Mouse (Mus musculus): ENCODE results near the gene Agap2.
A peak's percentile ranks its signal among the peaks of the same experiment; 100 is the strongest.
"Not testable (repeated sequence)": the region's sequence is repeated elsewhere in the genome, so short reads cannot be mapped to it uniquely, and the experiment has no call there.

Gene Agap2

DNA sequence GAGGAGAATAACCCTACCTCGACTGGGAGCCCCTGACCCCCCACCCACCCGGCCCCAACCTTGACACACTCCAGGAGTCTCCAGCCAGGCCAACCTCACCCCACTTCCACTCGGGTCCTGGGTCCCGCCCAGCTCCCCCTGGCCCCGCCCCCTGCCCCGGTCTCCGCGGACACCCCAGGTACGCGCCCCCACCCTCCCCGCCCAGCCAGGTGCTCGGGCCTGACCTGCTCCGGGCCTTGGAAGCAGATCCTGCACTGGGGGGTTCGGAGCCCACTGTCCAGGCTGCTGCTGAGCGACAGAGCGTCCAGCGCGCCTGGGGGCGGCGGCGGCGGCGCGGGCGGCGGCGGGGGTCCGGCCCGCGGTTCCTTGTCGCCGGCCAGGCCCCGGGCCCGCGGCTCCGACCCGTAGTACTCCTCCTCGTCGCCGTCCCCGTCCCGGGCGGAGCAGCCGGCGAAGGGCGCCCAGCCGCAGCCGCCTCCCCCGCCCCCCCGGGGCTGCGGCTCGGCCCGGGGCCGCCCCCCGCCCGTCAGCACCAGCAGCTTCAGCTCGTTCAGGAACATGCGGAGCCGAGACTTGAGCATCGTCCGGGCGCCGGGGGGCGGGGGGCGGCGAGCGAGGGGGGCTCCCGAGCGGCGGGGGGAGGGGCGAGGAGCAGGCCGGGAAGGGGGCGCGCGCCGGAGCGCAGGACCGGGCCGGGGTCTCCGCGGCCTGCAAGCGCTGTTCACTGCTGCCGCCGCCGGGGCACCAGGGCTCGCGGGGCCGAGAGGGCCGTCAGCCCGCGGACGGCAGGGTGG, 15.7 kb upstream of the Agap2 start:
- DNase-seq (ENCODE audit: low spot score), result peak; percentile 40

DNA sequence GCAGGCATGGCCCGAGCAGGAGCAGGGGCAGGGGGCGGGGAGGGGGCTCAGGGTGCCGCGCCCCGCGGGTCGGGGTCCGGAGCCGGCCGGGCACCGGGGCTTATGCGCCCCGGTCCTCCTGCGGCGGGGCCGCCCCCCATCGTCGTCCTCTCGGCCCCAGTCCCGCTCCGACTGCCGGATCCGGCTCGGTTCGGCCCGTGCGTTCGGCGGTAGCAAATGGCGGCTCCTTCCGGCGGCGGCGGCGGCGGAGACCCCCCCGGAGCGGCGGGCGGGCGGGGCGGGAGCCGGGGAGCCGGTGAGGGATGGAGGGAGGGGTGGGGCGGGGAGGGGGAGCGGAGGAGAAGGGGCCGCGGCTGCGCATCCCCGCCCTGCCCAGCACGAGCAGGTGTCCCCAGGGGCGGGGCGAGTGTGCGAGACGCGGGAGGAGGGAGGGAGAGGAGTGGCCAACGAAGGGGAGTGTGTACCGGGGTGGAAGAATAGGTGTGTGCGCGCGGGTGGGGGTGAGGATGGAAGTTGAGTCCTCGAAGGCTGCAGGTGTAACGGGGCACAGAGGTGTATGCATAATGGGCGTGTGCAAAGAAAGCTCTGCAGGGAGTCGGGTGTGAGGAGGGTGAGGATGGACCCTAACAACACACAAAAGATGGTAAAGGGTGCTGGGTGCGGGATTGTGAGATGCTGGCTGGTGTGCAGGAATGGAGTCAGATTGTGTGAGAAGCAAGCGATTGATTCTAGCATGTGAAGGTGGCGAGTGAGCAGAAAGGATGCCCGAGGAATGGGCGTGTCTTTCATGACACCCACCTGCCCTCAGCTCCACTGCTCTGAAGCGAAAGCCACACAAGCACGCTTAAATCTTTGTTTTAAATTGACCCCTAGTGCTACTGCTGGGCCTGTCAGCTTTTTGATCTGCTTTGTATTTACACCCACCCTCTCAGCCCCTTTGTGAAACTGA, 14.8 kb upstream of the Agap2 start, which contains the start of gene March9:
March9 (minus strand) TSS at position 217 of the 949 bp plus-strand sequence.
- peak; percentile 81 for DNase-seq (ENCODE audit: low spot score)

DNA sequence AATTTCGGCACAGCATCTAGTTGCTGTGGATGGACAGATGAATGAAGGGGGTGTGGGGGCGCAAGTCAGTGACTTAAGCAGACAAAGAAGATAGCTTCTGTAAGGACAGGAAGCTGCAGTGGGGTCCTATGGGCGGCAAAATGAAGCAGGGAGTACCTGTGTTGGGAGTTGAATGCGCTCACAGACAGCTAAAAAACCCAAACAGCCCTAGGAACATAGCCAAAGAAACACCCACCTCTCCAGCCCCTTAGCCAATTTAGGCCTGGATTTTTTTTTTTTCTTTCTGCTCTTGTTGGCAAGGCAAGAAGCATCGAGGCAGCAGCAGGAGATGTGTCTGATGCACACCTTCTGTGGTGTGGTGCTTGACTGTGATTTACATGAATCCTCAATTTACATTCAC, 14.0 kb upstream of the Agap2 start:
- DNase-seq (ENCODE audit: low spot score), result no peak

- DNase-seq (ENCODE audit: low spot score), result no peak
Measured at GRCm38 (mm10) chr10:127061513-127061912, 13.6 kb upstream of the Agap2 start.

- not testable (repeated sequence) for DNase-seq (ENCODE audit: low spot score)
Measured at GRCm38 (mm10) chr10:127062101-127062500, 13.0 kb upstream of the Agap2 start.

DNA sequence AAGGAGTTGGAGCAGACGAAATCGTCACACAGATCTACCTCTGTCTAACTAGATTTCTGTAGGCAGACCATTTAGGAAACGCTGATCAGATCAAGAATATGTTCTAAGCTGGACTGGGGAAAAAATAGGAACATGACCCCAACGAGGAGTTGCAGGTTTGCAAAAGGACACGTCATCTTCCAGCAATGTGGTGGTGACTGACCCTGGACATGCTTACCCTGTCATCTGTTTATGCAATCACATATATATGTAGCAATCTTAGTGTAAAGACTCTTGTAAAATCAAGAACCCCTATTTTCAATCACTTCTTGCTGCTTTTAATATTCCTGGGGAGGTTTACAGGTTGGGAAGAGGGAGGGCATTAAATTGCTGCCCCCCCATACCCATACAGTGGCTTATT, 12.6 kb upstream of the Agap2 start:
- no peak for DNase-seq (ENCODE audit: low spot score)

DNA sequence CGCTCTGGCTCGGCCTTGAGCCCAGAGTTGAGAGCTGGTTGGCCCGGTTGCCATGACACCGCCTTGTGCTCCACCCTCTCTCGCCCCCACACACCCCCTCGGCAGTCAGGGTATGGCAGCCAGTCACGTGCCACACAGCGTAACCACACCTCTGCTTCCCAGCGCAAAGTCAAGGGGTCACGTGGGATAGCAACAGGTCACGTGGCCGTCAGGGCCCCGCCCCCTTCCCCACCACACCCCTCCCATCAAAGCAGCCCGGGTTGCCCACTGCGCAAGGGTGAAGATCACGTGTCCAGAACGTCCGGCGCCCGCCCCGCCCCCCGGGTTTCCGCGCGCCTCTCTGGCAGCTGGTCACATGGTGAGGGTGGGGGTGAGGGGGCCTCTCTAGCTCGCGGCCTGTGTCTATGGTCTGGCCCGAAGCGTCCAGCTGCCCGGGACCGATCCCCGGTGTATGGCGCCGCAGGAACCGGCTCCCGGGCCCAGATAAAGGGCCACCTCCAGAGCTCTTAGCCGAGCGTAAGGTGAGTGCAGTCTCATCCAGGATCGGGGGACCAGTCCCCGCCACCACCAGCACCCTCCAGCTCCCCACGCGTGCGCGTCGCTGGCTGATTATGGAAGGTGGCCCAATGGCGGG, 11.7 kb upstream of the Agap2 start, which contains the start of gene Cdk4:
Cdk4 (plus strand) TSS at position 296 of the 634 bp plus-strand sequence.
- DNase-seq (ENCODE audit: low spot score), result peak; percentile 99

DNA sequence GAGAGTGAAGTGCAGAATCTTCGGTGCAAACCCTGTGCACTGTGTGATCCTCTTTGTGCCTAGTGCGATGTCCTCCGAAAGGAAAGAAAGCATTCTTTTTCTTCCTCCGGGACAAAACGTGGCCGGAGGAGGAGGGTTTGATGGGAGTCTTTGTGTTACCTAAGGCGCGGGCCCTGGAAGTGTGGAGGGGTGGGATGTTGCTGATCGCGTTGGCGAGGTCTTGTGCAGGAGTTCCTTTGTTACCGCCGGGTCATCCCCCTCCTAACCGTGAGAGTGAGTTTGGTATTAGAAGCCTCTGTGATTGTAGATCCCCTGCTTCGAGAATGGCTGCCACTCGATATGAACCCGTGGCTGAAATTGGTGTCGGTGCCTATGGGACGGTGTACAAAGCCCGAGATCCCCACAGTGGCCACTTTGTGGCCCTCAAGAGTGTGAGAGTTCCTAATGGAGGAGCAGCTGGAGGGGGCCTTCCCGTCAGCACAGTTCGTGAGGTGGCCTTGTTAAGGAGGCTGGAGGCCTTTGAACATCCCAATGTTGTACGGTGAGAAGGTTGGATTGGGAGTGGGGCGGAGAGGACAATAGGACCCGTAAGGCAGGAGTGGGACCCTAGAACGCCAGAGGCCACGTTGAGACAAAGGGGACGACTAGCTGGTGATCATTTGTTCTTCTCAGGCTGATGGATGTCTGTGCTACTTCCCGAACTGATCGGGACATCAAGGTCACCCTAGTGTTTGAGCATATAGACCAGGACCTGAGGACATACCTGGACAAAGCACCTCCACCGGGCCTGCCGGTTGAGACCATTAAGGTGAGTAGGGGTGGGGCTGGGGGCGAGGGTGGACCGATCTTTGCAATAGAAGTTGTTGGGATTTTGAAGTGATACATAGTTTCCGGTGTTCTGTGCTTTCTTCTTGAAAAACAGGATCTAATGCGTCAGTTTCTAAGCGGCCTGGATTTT, 10.9 kb upstream of the Agap2 start:
- peak; percentile 46 for DNase-seq (ENCODE audit: low spot score)

DNA sequence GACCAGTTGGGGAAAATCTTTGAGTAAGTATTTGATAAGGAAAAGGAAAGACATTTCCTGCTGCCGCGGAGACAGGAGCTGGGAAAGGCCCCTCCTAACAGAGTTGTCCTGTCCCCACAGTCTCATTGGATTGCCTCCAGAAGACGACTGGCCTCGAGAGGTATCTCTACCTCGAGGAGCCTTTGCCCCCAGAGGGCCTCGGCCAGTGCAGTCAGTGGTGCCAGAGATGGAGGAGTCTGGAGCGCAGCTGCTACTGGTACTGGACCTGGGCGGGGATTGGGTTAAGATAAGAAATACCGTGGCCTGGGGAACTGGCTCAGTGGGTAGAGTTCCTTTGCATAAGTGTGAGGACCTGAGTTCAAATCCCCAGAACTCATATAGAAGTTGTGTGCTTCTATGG, 9.1 kb upstream of the Agap2 start:
- DNase-seq (ENCODE audit: low spot score), result no peak

GRCm38 (mm10) chr10:127066519-127067018, 8.5 kb upstream of the Agap2 start:
- DNase-seq (ENCODE audit: low spot score), result no peak

GRCm38 (mm10) chr10:127068360-127069038, 6.6 kb upstream of the Agap2 start:
- DNase-seq (ENCODE audit: low spot score), result peak; percentile 13

DNA sequence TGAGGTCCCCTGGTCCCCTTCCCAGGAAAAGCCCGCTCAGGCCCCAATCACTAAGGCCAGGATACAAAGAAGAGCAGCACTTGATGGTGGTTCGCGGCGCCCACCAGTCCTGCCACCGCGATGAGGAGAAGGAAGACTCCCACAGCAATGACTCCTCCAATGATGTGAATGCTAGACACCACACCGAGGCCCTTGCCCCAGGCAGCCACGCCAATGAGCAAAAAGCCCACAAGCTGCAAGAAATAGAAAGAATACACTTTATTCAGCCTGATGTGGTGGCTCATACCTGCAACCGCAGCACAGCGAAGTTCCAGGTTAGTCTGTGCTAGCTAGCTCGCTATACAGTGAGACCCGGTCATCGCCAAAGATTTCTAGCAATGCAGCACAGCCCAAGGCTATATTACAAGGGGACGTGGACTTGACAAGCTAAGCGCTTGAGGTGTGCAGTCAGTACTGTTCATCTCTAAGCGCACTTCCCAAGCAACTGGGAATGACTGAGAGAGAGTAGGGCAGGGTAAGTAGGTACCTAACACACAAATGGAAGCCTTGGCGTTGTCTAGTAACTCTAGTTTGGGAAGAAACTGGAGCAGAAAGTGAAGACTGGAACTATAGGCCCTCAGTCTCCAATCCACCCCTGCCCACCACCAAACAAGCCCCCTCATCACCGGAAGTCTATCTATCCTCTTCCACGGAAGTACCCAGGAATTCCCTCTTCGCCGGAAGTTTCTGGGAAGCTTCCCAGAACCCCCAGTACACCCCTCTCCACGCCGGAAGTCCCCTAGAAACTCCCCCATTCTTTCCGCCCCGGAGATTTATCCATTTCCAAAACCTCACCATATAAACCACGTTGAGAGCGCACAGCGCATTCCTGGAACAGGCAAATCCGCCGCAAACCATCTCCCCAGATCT, 5.5 kb upstream of the Agap2 start:
- DNase-seq (ENCODE audit: low spot score), result peak; percentile 86

- DNase-seq (ENCODE audit: low spot score), result peak; percentile 98
Measured at GRCm38 (mm10) chr10:127070190-127071121, 4.6 kb upstream of the Agap2 start, which contains the start of gene Tspan31. Gene Tspan31 (minus strand): TSS chr10:127070264.

- no peak for DNase-seq (ENCODE audit: low spot score)
Measured at GRCm38 (mm10) chr10:127071203-127071602, 3.9 kb upstream of the Agap2 start.

- DNase-seq (ENCODE audit: low spot score), result not testable (repeated sequence)
Measured at GRCm38 (mm10) chr10:127072270-127072669, 2.8 kb upstream of the Agap2 start.

DNA sequence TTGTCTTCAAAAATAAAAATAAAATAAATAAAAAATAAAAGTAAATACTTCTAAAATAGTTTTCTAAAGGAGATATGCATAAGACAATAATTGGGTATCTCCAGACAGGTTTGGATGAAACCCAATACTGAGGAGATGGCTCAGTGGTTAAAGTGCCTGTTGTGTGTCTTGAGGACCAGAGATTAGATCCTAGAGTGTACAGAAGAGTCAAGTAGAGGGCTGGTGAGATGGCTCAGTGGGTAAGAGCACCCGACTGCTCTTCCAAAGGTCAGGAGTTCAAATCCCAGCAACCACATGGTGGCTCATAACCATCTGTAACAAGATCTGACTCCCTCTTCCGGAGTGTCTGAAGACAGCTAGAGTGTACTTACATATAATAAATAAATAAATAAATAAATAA, 2.1 kb upstream of the Agap2 start:
- not testable (repeated sequence) for DNase-seq (ENCODE audit: low spot score)

DNA sequence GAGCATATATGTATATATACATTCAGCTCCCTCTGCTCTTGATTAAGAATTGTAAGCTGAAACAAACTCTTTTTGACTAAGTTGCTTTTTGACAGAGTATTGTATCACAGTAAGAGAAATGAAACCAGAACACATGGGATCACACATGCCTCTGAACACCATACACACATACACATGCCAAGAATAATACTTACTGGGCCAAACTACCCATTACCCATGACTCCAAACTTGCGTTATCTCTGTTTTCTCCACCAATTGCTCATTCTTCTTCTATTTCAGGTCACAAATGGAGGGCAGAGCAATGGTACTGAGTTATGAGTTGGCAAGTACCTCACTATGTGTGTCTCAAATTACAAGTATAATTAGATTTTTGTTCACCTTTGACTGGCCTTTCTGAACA, 1.1 kb upstream of the Agap2 start:
- DNase-seq (ENCODE audit: low spot score), result no peak

GRCm38 (mm10) chr10:127075651-127076050, 567 bp downstream of the Agap2 start:
- no peak for DNase-seq (ENCODE audit: low spot score)
